Mouse (Mus musculus) small intestine, adult 2 months (tissue): Measurements from ENCODE around the gene Ggcx.

Source experiments
- CTCF ChIP-seq: fragments of 200-500 bp; IDR thresholded peaks from 2 replicates; pipeline ENCODE4 v1.5.1; 2012; ENCODE audit warnings: low read depth, mild to moderate bottlenecking, control low read depth, inconsistent platforms, low read length, moderate library complexity, mixed read lengths; ENCODE audit not compliant: insufficient replicate concordance, insufficient read length; ENCODE audit errors: extremely low read depth
- POLR2A ChIP-seq: fragments of 200-500 bp; IDR thresholded peaks from 2 replicates; pipeline ENCODE4 v1.6.1; 2012; ENCODE audit warnings: low read depth, mild to moderate bottlenecking, control low read depth, inconsistent platforms, low read length, moderate library complexity

GRCm38 (mm10) chr6:72389471-72389940 lies 24.6 kb upstream of the Ggcx start:
- no peak for TF ChIP-seq CTCF
- no peak for TF ChIP-seq POLR2A
